Mouse (Mus musculus) liver, embryonic 14.5 days (tissue): Measurements from ENCODE around the gene Zfp148. TPM values are rescaled to one million over a fixed set of nuclear protein-coding genes. Genes with fewer than 3 reads are reported as not detected.

ENCODE experiments used
- ATAC-seq: fragments of 200-750 bp; cut with Nextera tagmentation; 2 replicates; pipeline ENCODE4 v1.8.0; 2017; ENCODE audit warnings: moderate number of reproducible peaks, mild to moderate bottlenecking, moderate library complexity; ENCODE audit not compliant: insufficient read depth
- DNase-seq, 3 experiments: peaks; one replicate each; pipeline ENCODE4 v3.0.0-alpha.2; 2012 to 2013; ENCODE audit warnings: low read depth in 3 of 3, low spot score in 3 of 3
- H3K27ac ChIP-seq: fragments of 300-500 bp; sonication (generic); 2 replicates; pipeline ENCODE4 v1.5.1; 2014; ENCODE audit warnings: moderate library complexity, mild to moderate bottlenecking, control low read depth, inconsistent platforms
- H3K27me3 ChIP-seq: fragments of 300-500 bp; sonication (generic); 2 replicates; pipeline ENCODE4 v1.6.1; 2014; ENCODE audit warnings: mild to moderate bottlenecking, low read length, moderate library complexity; ENCODE audit not compliant: control insufficient read depth, insufficient read depth
- H3K36me3 ChIP-seq: fragments of 300-500 bp; sonication (generic); replicated peaks from 2 replicates; pipeline ENCODE4 v1.6.1; 2014; ENCODE audit warnings: low read depth; ENCODE audit not compliant: control insufficient read depth, insufficient read depth
- H3K4me1 ChIP-seq, 2 experiments: fragments of 200-500 bp in 1 of 2; fragments of 300-500 bp in 1 of 2; sonication (generic) in 1 of 2; replicated peaks; 2 replicates each; pipeline ENCODE4 v1.6.1; 2012 to 2014; ENCODE audit warnings: antibody characterized with exemption in 1 of 2, inconsistent platforms in 1 of 2, low read length in 1 of 2; ENCODE audit not compliant: control insufficient read depth in 2 of 2, insufficient read depth in 2 of 2
- H3K4me2 ChIP-seq: fragments of 300-500 bp; sonication (generic); 2 replicates; pipeline ENCODE4 v1.6.1; 2014; ENCODE audit warnings: low read depth, mild to moderate bottlenecking, control low read depth, moderate library complexity
- H3K4me3 ChIP-seq, 2 experiments: fragments of 200-500 bp in 1 of 2; fragments of 300-500 bp in 1 of 2; sonication (generic) in 1 of 2; 2 replicates each; pipeline ENCODE4 v1.5.1; 2012 to 2014; ENCODE audit warnings: low read depth in 2 of 2, low read length in 2 of 2, mild to moderate bottlenecking in 2 of 2, control low read depth in 1 of 2, inconsistent platforms in 1 of 2, moderate library complexity in 1 of 2; ENCODE audit not compliant: insufficient read depth in 1 of 2
- H3K9ac ChIP-seq: fragments of 300-500 bp; sonication (generic); replicated peaks from 2 replicates; pipeline ENCODE4 v1.6.1; 2014; ENCODE audit warnings: mild to moderate bottlenecking, control low read depth, moderate library complexity
- H3K9me3 ChIP-seq: fragments of 300-500 bp; sonication (generic); 2 replicates; pipeline ENCODE4 v1.6.1; 2016; ENCODE audit warnings: low read length, mixed read lengths; ENCODE audit not compliant: control insufficient read depth
- CTCF ChIP-seq: IDR thresholded peaks from 2 replicates; pipeline ENCODE4 v1.5.1; 2016; ENCODE audit warnings: antibody characterized with exemption, low read depth, control low read depth
- EP300 ChIP-seq: IDR thresholded peaks from 2 replicates; pipeline ENCODE4 v1.6.1; 2016; ENCODE audit warnings: antibody characterized with exemption, low read depth
- WGBS: fragments of 180-500 bp; shearing (Covaris S2); extraction: QIAGEN DNeasy Blood & Tissue Kit; methylation state at CpG from one replicate; pipeline ENCODE4 v1.1.7; 2014; ENCODE audit not compliant: insufficient replicate concordance; 5-methylcytosine and 5-hydroxymethylcytosine counted together
- polyA plus RNA-seq, 2 experiments: library from polyadenylated mRNA; depleted of rRNA in 1 of 2; stranded (reverse) in 1 of 2; unstranded in 1 of 2; fragments of >200 nt; fragmentation: Nextera tagmentation in 1 of 2; extraction: Ambion mirVana in 1 of 2; gene quantifications; 2 replicates each; pipeline versions ENCODE4 v1.2.1 to v1.2.3; 2012 to 2014

The Zfp148 gene
- polyA plus RNA-seq, 2 experiments: 3.8 to 10.6 TPM

DNA sequence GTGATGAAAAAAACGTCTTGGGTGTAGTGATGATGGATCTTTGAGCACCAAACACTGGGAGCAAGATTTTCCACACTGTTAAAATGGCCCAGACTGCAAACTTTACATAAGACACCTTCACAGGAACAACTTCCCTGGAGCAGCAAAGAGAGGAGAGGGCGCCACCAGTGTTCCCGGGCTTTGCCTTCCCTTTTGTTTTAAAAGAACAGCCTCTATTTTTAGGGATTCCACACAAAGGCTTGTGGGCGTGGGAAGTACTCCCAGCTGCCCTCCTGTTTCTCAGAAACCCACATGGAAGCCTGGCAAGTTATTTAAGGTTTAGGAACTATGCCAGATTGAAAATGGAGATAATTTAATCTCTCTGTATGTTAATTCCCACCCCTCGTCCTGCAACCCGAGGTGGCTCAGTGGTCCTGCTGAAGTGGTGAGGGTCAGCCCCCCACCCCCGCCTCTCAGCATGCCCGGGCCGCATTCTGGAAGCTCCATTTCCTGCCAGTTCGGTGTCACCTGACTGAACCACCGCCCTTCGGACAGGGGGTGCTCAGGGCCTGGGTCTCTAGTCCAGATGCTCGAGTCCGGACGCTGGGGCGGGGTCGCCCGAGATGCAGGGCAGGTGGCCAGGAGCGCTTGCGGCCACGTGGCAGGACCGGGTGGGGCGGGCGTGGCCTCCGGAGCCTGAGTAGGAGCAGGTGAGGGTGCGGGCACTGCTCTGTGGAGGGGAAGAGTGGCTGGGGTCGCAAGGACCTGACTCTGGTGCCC, 136.3 kb downstream of the Zfp148 start, which contains the start of gene Slc12a8:
Gene Slc12a8 (plus strand): TSS at position 522 of the 759 bp plus-strand sequence.
- no peak for ATAC-seq
- no peak within 1 kb of the TSS for H3K4me3 ChIP-seq
- no peak within 1 kb of the TSS for H3K9ac ChIP-seq
- TF ChIP-seq CTCF (no peak), EP300 (no peak)
- H3K27ac ChIP-seq: no peak within 1 kb of the TSS
- no peaks in the 10 kb centered on the region for H3K36me3 ChIP-seq
- no peaks in the 10 kb centered on the region for H3K27me3 ChIP-seq
- no peak for DNase-seq
- WGBS: 10% methylated on average over 27 of the region's 27 CpGs
- H3K9me3 ChIP-seq: no peaks in the 10 kb centered on the region
- peak within 1 kb of the TSS; percentile 1; the same call in 1 of the 2 replicates for H3K4me2 ChIP-seq
- H3K4me1 ChIP-seq: no peaks in the 10 kb centered on the region

DNA sequence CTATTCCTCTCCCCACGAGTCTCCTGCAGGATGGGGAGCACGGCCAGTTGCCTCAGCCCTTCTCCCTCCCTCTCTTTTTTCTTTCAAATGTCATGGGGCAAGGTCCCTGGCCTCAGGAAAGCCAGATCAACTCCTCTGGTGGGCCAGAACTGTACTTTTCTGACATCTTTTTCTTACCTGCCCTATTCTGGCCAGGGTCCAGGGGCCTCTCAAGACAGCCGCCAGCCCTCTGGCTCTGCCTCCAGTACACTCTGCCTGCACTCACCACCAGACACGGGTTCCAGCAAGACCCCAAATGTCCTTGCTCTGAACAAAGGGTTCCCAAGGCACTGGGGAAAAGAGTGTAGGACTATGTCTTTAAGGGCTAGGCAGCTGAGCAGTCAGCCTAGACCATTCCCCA, 137.0 kb downstream of the Zfp148 start:
- no peak overlapping the region for H3K9ac ChIP-seq
- TF ChIP-seq CTCF (no peak), EP300 (no peak)
- DNase-seq: no peak
- H3K27me3 ChIP-seq: no peaks in the 10 kb centered on the region
- H3K9me3 ChIP-seq: no peaks in the 10 kb centered on the region
- no peak overlapping the region for H3K27ac ChIP-seq
- H3K4me2 ChIP-seq: no peak overlapping the region
- H3K4me1 ChIP-seq: no peaks in the 10 kb centered on the region
- no peak overlapping the region for H3K4me3 ChIP-seq
- ATAC-seq: no peak
- 32% methylated on average over 4 of the region's 4 CpGs for whole genome bisulfite sequencing
- H3K36me3 ChIP-seq: no peaks in the 10 kb centered on the region

DNA sequence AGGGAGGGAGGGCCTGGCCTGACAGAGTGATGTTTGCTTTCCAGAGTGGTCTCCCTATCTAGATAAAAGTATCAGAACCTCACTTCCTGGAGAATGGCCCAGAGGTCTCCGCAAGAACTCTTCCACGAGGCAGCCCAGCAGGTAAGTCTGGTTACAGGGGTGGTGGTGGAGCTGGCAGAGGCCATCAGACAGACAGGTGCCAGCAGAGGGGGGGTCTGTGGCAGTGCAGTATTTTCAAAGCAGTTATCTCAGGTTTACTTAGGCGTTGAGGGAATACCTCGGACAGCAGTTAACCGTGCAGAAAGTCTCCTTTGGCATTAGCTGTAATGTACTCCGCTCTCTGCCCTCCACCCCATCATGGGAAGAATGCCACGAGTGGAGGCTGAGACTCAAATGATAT, 137.6 kb downstream of the Zfp148 start:
- ATAC-seq (no peak), DNase-seq (no peak)
- Histone ChIP-seq H3K4me1 (no peaks in the 10 kb centered on the region), H3K27me3 (no peaks in the 10 kb centered on the region), H3K27ac (no peak overlapping the region), H3K9me3 (no peaks in the 10 kb centered on the region), H3K9ac (no peak overlapping the region), H3K36me3 (no peaks in the 10 kb centered on the region), H3K4me3 (no peak overlapping the region), H3K4me2 (no peak overlapping the region)
- TF ChIP-seq EP300: no peak
- TF ChIP-seq CTCF: no peak
- WGBS: 47% methylated on average over 7 of the region's 7 CpGs

DNA sequence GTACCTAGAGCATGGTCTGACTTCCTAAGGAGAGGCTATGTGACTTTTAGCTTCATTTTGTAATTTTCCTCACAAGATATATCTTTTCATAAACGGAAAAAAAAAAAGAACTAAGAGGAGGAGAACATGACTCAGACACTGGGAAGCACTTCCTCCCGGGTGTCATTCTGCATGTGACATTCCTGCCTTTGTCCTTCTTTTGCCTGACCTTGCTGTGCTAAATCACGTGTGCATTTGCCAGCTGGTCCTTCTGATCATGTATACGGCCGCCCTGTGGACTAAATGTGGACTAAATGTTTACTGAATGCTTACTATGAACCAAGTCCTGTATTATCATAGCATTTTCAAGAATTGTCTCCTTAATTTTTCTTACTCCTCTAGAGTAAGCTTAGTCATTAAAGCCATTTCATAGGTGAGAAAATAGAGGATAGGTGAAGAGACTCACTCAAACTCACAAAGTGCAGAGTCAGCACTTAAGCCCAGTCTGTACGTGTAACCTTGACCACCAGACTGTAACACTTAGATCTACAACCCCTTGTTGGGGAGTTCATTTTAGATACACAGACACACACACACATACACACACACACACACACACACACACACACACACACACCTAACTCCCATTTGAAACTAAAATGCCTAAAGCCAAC, 139.4 kb downstream of the Zfp148 start:
- Histone ChIP-seq H3K36me3 (no peaks in the 10 kb centered on the region), H3K4me1 (no peaks in the 10 kb centered on the region), H3K4me2 (no peak overlapping the region), H3K27me3 (no peaks in the 10 kb centered on the region), H3K9ac (no peak overlapping the region), H3K27ac (no peak overlapping the region), H3K9me3 (no peaks in the 10 kb centered on the region), H3K4me3 (no peak overlapping the region)
- TF ChIP-seq EP300 (no peak), CTCF (no peak)
- ATAC-seq (no peak), DNase-seq (no peak)
- 55% methylated on average over 6 of the region's 6 CpGs for WGBS

DNA sequence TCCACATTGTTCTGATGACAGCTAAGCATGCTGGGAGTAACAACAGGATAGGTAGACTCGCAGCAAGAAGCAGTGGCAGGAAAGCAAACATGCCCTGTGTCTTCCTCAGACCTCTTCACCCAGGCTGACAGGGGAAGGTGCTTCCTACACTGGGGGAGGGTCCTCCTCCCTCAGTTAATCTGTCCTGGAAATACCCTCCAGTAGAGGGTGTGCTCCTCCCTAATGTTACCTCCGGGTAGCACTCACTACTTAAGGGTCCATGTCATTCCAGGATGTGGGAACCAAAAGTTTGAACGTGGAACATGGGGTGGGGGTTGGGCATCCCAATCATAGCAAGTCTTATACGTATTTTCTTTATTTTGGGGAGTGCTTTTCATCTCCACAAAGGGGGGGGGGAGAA, 141.9 kb downstream of the Zfp148 start:
- no peak for DNase-seq
- Histone ChIP-seq H3K27me3 (no peaks in the 10 kb centered on the region), H3K36me3 (no peaks in the 10 kb centered on the region), H3K9me3 (no peaks in the 10 kb centered on the region), H3K27ac (no peak overlapping the region), H3K4me3 (no peak overlapping the region), H3K4me1 (no peaks in the 10 kb centered on the region), H3K9ac (no peak overlapping the region), H3K4me2 (no peak overlapping the region)
- ATAC-seq: no peak
- WGBS: 38% methylated on average over 4 of the region's 4 CpGs
- TF ChIP-seq EP300 (no peak), CTCF (no peak)
